Mouse (Mus musculus): ENCODE data around the gene Rps18. TPM values are rescaled to one million over a fixed set of nuclear protein-coding genes. Genes with fewer than 3 reads are reported as not detected.

The Rps18 gene
- polyA plus RNA-seq, 1 experiment from 2014 or later: 1,781 TPM

- Histone ChIP-seq H3K4me3 (ENCODE audit: low read depth, low read length) (peak overlapping the region; percentile 77), H3K4me1 (replicated peaks; ENCODE audit: control insufficient read depth, insufficient read depth) (no peaks in the 10 kb centered on the region), H3K9ac (ENCODE audit: low read length) (no peak overlapping the region), H3K27ac (replicated peaks) (peak overlapping the region; percentile 89), H3K9me3 (ENCODE audit: control insufficient read depth, low read length) (no peaks in the 10 kb centered on the region), H3K4me2 (replicated peaks; ENCODE audit: low read depth) (peak overlapping the region; percentile 96), H3K27me3 (ENCODE audit: control insufficient read depth, insufficient read depth, low read length) (no peaks in the 10 kb centered on the region), H3K36me3 (ENCODE audit: control insufficient read depth, insufficient read depth, low read length) (peaks cover 10% of the 10 kb centered on the region)
- ATAC-seq (ENCODE audit: low FRiP score, low TSS enrichment) (no peak), DNase-seq (ENCODE audit: low spot score) (peak; percentile 52)
- TF ChIP-seq CTCF (IDR thresholded peaks at IDR 0.05; ENCODE audit: low read depth) (no peak), EP300 (optimal IDR thresholded peaks at IDR 0.05) (no peak)
- 54% methylated on average over 37 of the region's 37 CpGs for WGBS
Observed at GRCm38 (mm10) chr17:33918293-33919203, 37.3 kb downstream of the Rps18 start.

- 83% methylated on average over 18 of the region's 18 CpGs for WGBS
- H3K4me1 ChIP-seq (replicated peaks; ENCODE audit: control insufficient read depth, insufficient read depth): no peaks in the 10 kb centered on the region
- no peak for DNase-seq (ENCODE audit: low spot score)
- H3K4me3 ChIP-seq (ENCODE audit: low read depth, low read length): no peak overlapping the region
- no peaks in the 10 kb centered on the region for H3K9me3 ChIP-seq (ENCODE audit: control insufficient read depth, low read length)
- H3K9ac ChIP-seq (ENCODE audit: low read length): no peak overlapping the region
- no peak for ATAC-seq (ENCODE audit: low FRiP score, low TSS enrichment)
- H3K36me3 ChIP-seq (ENCODE audit: control insufficient read depth, insufficient read depth, low read length): peaks cover 11% of the 10 kb centered on the region
- H3K27me3 ChIP-seq (ENCODE audit: control insufficient read depth, insufficient read depth, low read length): no peaks in the 10 kb centered on the region
- no peak for TF ChIP-seq EP300 (optimal IDR thresholded peaks at IDR 0.05)
- TF ChIP-seq CTCF (IDR thresholded peaks at IDR 0.05; ENCODE audit: low read depth): no peak
- no peak overlapping the region; the same call in 1 of the 2 replicates for H3K4me2 ChIP-seq (replicated peaks; ENCODE audit: low read depth)
- H3K27ac ChIP-seq (replicated peaks): no peak overlapping the region
Observed at GRCm38 (mm10) chr17:33917656-33918292, 38.0 kb downstream of the Rps18 start.

- DNase-seq (ENCODE audit: low spot score): no peak
- Histone ChIP-seq H3K4me3 (ENCODE audit: low read depth, low read length) (peak overlapping the region; percentile 58), H3K27ac (replicated peaks) (no peak overlapping the region; the same call in 1 of the 2 replicates), H3K9me3 (ENCODE audit: control insufficient read depth, low read length) (no peaks in the 10 kb centered on the region), H3K9ac (ENCODE audit: low read length) (peak overlapping the region; percentile 71; the same call in 1 of the 2 replicates), H3K4me1 (replicated peaks; ENCODE audit: control insufficient read depth, insufficient read depth) (no peaks in the 10 kb centered on the region), H3K4me2 (replicated peaks; ENCODE audit: low read depth) (peak overlapping the region; percentile 77), H3K36me3 (ENCODE audit: control insufficient read depth, insufficient read depth, low read length) (peaks cover 15% of the 10 kb centered on the region), H3K27me3 (ENCODE audit: control insufficient read depth, insufficient read depth, low read length) (no peaks in the 10 kb centered on the region)
- TF ChIP-seq CTCF (IDR thresholded peaks at IDR 0.05; ENCODE audit: low read depth) (no peak), EP300 (optimal IDR thresholded peaks at IDR 0.05) (no peak)
- no peak for ATAC-seq (ENCODE audit: low FRiP score, low TSS enrichment)
- 70% methylated on average over 31 of the region's 31 CpGs for WGBS
Observed at GRCm38 (mm10) chr17:33916847-33917655, 38.8 kb downstream of the Rps18 start.

- H3K27ac ChIP-seq (replicated peaks): peak overlapping the region; percentile 81
- H3K9ac ChIP-seq (ENCODE audit: low read length): peak overlapping the region; percentile 71
- no peaks in the 10 kb centered on the region for H3K27me3 ChIP-seq (ENCODE audit: control insufficient read depth, insufficient read depth, low read length)
- ATAC-seq (ENCODE audit: low FRiP score, low TSS enrichment) (no peak), DNase-seq (ENCODE audit: low spot score) (no peak)
- peaks cover 20% of the 10 kb centered on the region for H3K36me3 ChIP-seq (ENCODE audit: control insufficient read depth, insufficient read depth, low read length)
- WGBS: under 1% methylated on average over 18 of the region's 20 CpGs
- TF ChIP-seq EP300 (optimal IDR thresholded peaks at IDR 0.05) (no peak), CTCF (IDR thresholded peaks at IDR 0.05; ENCODE audit: low read depth) (no peak)
- H3K4me2 ChIP-seq (replicated peaks; ENCODE audit: low read depth): peak overlapping the region; percentile 77
- H3K4me3 ChIP-seq (ENCODE audit: low read depth, low read length): peak overlapping the region; percentile 58
- no peaks in the 10 kb centered on the region for H3K9me3 ChIP-seq (ENCODE audit: control insufficient read depth, low read length)
- H3K4me1 ChIP-seq (replicated peaks; ENCODE audit: control insufficient read depth, insufficient read depth): no peaks in the 10 kb centered on the region
Observed at GRCm38 (mm10) chr17:33916294-33916693, 39.5 kb downstream of the Rps18 start.

GRCm38 (mm10) chr17:33915671-33916250, 40.0 kb downstream of the Rps18 start, which contains the start of the genes Tapbp and Zbtb22:
Gene Tapbp (plus strand): TSS chr17:33915899.
Gene Zbtb22 (plus strand): TSS chr17:33915904.
- Histone ChIP-seq H3K9ac (ENCODE audit: low read length) (peak within 1 kb of the TSS; percentile 71), H3K4me2 (replicated peaks; ENCODE audit: low read depth) (peak within 1 kb of the TSS; percentile 77)
- under 1% methylated on average over 31 of the region's 34 CpGs for WGBS

More at GRCm38 (mm10) chr17:33915671-33916250, 40.0 kb downstream of the Rps18 start, which contains the start of the genes Tapbp and Zbtb22:
- Histone ChIP-seq H3K4me1 (replicated peaks; ENCODE audit: control insufficient read depth, insufficient read depth) (no peaks in the 10 kb centered on the region), H3K36me3 (ENCODE audit: control insufficient read depth, insufficient read depth, low read length) (peaks cover 20% of the 10 kb centered on the region), H3K27me3 (ENCODE audit: control insufficient read depth, insufficient read depth, low read length) (no peaks in the 10 kb centered on the region), H3K9me3 (ENCODE audit: control insufficient read depth, low read length) (no peaks in the 10 kb centered on the region), H3K4me3 (ENCODE audit: low read depth, low read length) (peak within 1 kb of the TSS; percentile 58), H3K27ac (replicated peaks) (peak within 1 kb of the TSS; percentile 81)
- ATAC-seq (ENCODE audit: low FRiP score, low TSS enrichment) (peak; percentile 93), DNase-seq (ENCODE audit: low spot score) (peak; percentile 99)
- TF ChIP-seq CTCF (IDR thresholded peaks at IDR 0.05; ENCODE audit: low read depth) (no peak), EP300 (optimal IDR thresholded peaks at IDR 0.05) (peak; percentile 85)

Measured in stomach, postnatal 0 days (tissue).